In the genomic region with DNA sequence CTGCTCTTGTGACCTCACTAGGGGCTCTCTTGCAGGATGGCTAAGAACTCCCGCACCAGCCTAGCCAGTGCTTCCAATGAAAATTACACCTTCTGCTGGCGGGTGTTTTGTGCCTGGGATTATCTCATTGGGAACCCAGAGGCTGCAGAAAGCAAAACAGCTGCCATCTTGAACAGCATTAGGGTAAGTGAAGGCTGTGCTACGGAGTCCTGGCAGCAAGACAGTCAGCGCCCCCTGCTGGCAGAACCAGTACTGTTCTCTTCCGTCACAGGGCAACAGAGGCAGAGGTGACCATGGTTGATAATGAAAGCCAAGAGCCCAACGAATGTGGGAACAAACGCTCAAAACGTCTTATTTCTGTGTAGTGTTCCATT, we compare ENCODE assay signal across 9 mouse cellular contexts. TPM values are rescaled to one million over a fixed set of nuclear protein-coding genes. Genes with fewer than 3 reads are reported as not detected.
DNase-seq lines count a peak whose midpoint lies in the region; ATAC-seq and TF ChIP-seq lines count a peak whose summit lies in the region.
"Had no signal": no experiment of that assay in that cellular context is flagged by ENCODE, and none has a peak within 500 bp of the region (broad histone marks: within the 10 kb centered on the region; RNA-seq: fewer than 3 reads in every experiment).

No protein-coding gene starts in this region.

- H3K27me3 ChIP-seq in intestine, embryonic 14.5 days (replicated peaks; ENCODE audit: control insufficient read depth, insufficient read depth, low read length): no peaks in the 10 kb centered on the region
- no peaks in the 10 kb centered on the region for H3K27me3 ChIP-seq in intestine, embryonic 15.5 days (replicated peaks)
- H3K27me3 ChIP-seq in midbrain, postnatal 0 days (ENCODE audit: insufficient read depth, low read length): 0 out of 2 replicates have a peak, but pooled peaks cover 3% of the 10 kb centered on the region

- H3K36me3 ChIP-seq in intestine, embryonic 14.5 days (ENCODE audit: control insufficient read depth, insufficient read depth, low read length): no peaks in the 10 kb centered on the region
- no peaks in the 10 kb centered on the region for H3K36me3 ChIP-seq in intestine, embryonic 15.5 days
- no peaks in the 10 kb centered on the region for H3K36me3 ChIP-seq in midbrain, postnatal 0 days (ENCODE audit: insufficient read depth, low read length)

- peak; percentile 69 for TF ChIP-seq CTCF in gastrocnemius, adult 2 months (IDR thresholded peaks at IDR 0.05)
- peak; percentile 58 for TF ChIP-seq CTCF in midbrain, postnatal 0 days (IDR thresholded peaks at IDR 0.05)

- no peak overlapping the region for H3K4me2 ChIP-seq in intestine, embryonic 14.5 days (ENCODE audit: low read length)
- no peak overlapping the region for H3K4me2 ChIP-seq in intestine, embryonic 15.5 days (replicated peaks)
- H3K4me2 ChIP-seq in midbrain, postnatal 0 days (ENCODE audit: low read depth, low read length, poor library complexity, severe bottlenecking): no peak overlapping the region

- no peak overlapping the region for H3K27ac ChIP-seq in intestine, embryonic 14.5 days (ENCODE audit: low read depth)
- no peak overlapping the region for H3K27ac ChIP-seq in intestine, embryonic 15.5 days
- H3K27ac ChIP-seq in gastrocnemius, adult 2 months: no peak overlapping the region
- no peak overlapping the region for H3K27ac ChIP-seq in midbrain, postnatal 0 days (ENCODE audit: low read depth, low read length)
- H3K27ac ChIP-seq: macrophage had no signal

- H3K9ac ChIP-seq in intestine, embryonic 14.5 days (ENCODE audit: low read length): no peak overlapping the region
- H3K9ac ChIP-seq in intestine, embryonic 15.5 days: no peak overlapping the region
- no peak overlapping the region for H3K9ac ChIP-seq in midbrain, postnatal 0 days (replicated peaks; ENCODE audit: low read length, poor library complexity, severe bottlenecking)

- H3K4me3 ChIP-seq in intestine, embryonic 14.5 days (ENCODE audit: low read depth, low read length): no peak overlapping the region
- no peak overlapping the region for H3K4me3 ChIP-seq in intestine, embryonic 15.5 days (replicated peaks)
- H3K4me3 ChIP-seq in gastrocnemius, adult 2 months: no peak overlapping the region
- H3K4me3 ChIP-seq in midbrain, postnatal 0 days (ENCODE audit: low read depth, low read length): no peak overlapping the region

- ATAC-seq in intestine, embryonic 14.5 days (replicated peaks; ENCODE audit: low FRiP score, low TSS enrichment, low read depth): 0 out of 2 replicates have a peak, but pooled peaks have one; percentile 7
- no peak for ATAC-seq in intestine, embryonic 15.5 days
- ATAC-seq in midbrain, postnatal 0 days (ENCODE audit: low FRiP score): no peak

- intact Hi-C loops in gastrocnemius, adult 2 months (cut with DNase I): no loop called here

- no peaks in the 10 kb centered on the region for H3K9me3 ChIP-seq in intestine, embryonic 14.5 days (ENCODE audit: control insufficient read depth, low read length)
- H3K9me3 ChIP-seq in intestine, embryonic 15.5 days: no peaks in the 10 kb centered on the region
- H3K9me3 ChIP-seq in midbrain, postnatal 0 days (ENCODE audit: low read length): no peaks in the 10 kb centered on the region

- DNase-seq in intestine, embryonic 14.5 days (ENCODE audit: low spot score): no peak
- DNase-seq in ES-CJ7 (ENCODE audit: low read depth, low spot score): peak; percentile 81
- peak; percentile 36 for DNase-seq in c-Kit-positive CD71-positive TER-119-positive erythroid progenitor cells, embryonic 14.5 days (ENCODE audit: low spot score)
- DNase-seq in gastrocnemius, adult 2 months: peak; percentile 70
- peak; percentile 22 for DNase-seq in left cerebral cortex, adult 11 months (ENCODE audit: low spot score)
- DNase-seq in midbrain, postnatal 0 days (ENCODE audit: low spot score): no peak
- DNase-seq in thymus, postnatal 10 days (ENCODE audit: low spot score in 2 of 2): peak; percentile 8 to 63

- WGBS in intestine, embryonic 14.5 days: 65% methylated on average over 8 of the region's 8 CpGs
- 67% methylated on average over 8 of the region's 8 CpGs for WGBS in intestine, embryonic 15.5 days
- WGBS in midbrain, postnatal 0 days: 62% methylated on average over 8 of the region's 8 CpGs

- no peaks in the 10 kb centered on the region for H3K4me1 ChIP-seq in intestine, embryonic 14.5 days (replicated peaks; ENCODE audit: control insufficient read depth, insufficient read depth, low read length)
- H3K4me1 ChIP-seq in intestine, embryonic 15.5 days (replicated peaks): no peaks in the 10 kb centered on the region
- no peaks in the 10 kb centered on the region for H3K4me1 ChIP-seq in midbrain, postnatal 0 days (ENCODE audit: insufficient read depth, low read length)

RNA-seq across cellular contexts. Expression of a gene that starts 15.2 kb away (rescaled TPM):
- polyA plus RNA-seq in intestine, embryonic 14.5 days (2014; fragmentation: Nextera tagmentation; extraction: Ambion mirVana): 1.2 and 1.6 TPM in 2 replicates
- 0.90 and 1.1 TPM in 2 replicates for polyA plus RNA-seq in intestine, embryonic 15.5 days (2015; fragmentation: Nextera tagmentation; extraction: Ambion mirVana)
- not detected for total RNA-seq in gastrocnemius, adult 2 months (2021)
- 0.11 and 0.47 TPM in 2 replicates for total RNA-seq in midbrain, postnatal 0 days (2014; rRNA removed)
- 0.18 and 0.23 TPM in 2 replicates for polyA plus RNA-seq in midbrain, postnatal 0 days (2015; fragmentation: Nextera tagmentation; extraction: Ambion mirVana)
- polyA plus RNA-seq: macrophage had no signal

RNA-seq across cellular contexts. Expression of a gene that starts 31.9 kb away (rescaled TPM):
- polyA plus RNA-seq in intestine, embryonic 14.5 days (2014; fragmentation: Nextera tagmentation; extraction: Ambion mirVana): 37.0 and 37.1 TPM in 2 replicates
- 50.5 and 52.3 TPM in 2 replicates for polyA plus RNA-seq in intestine, embryonic 15.5 days (2015; fragmentation: Nextera tagmentation; extraction: Ambion mirVana)
- total RNA-seq in gastrocnemius, adult 2 months (2021): 1 to 10 TPM; 3.7 to 4.9 TPM
- total RNA-seq in midbrain, postnatal 0 days (2014; rRNA removed): 6.8 TPM in 2 replicates
- polyA plus RNA-seq in midbrain, postnatal 0 days (2015; fragmentation: Nextera tagmentation; extraction: Ambion mirVana): 4.3 and 5.5 TPM in 2 replicates

Comparison
In these comparisons a context has a peak if more than half of its experiments do, and no peak if none do; other contexts are left out.
1. DNase-seq: peak in ES-CJ7 (single experiment), c-Kit-positive CD71-positive TER-119-positive erythroid progenitor cells, embryonic 14.5 days (single experiment), gastrocnemius, adult 2 months (single experiment), left cerebral cortex, adult 11 months (single experiment) and thymus, postnatal 10 days (2 of 2); none in intestine, embryonic 14.5 days (single experiment) and midbrain, postnatal 0 days (single experiment).